Comparison of ENCODE assay signal across 8 mouse cellular contexts in genomic region chr10:59920810-59921681, GRCm38 (mm10). TPM values are rescaled to one million over a fixed set of nuclear protein-coding genes. Genes with fewer than 3 reads are reported as not detected.
DNase-seq lines count a peak whose midpoint lies in the region; ATAC-seq and TF ChIP-seq lines count a peak whose summit lies in the region.

No protein-coding gene starts in this region.

- H3K4me1 ChIP-seq in embryonic facial prominence, embryonic 14.5 days (ENCODE audit: control insufficient read depth, insufficient read depth, low read length): peaks cover 27% of the 10 kb centered on the region
- peaks cover 52% of the 10 kb centered on the region for H3K4me1 ChIP-seq in heart, embryonic 13.5 days
- H3K4me1 ChIP-seq in kidney, embryonic 15.5 days: peaks cover 47% of the 10 kb centered on the region
- H3K4me1 ChIP-seq in liver, embryonic 14.5 days (replicated peaks; ENCODE audit: control insufficient read depth in 2 of 2, insufficient read depth in 2 of 2, low read length in 1 of 2): peaks cover 13 to 26% of the 10 kb centered on the region in 2 experiments

- 2% methylated on average over 31 of the region's 33 CpGs for WGBS in embryonic facial prominence, embryonic 14.5 days
- 5% methylated on average over 33 of the region's 33 CpGs for WGBS in heart, embryonic 13.5 days
- WGBS in kidney, embryonic 15.5 days: 4% methylated on average over 33 of the region's 33 CpGs
- 10% methylated on average over 33 of the region's 33 CpGs for WGBS in liver, embryonic 14.5 days (ENCODE audit: insufficient replicate concordance)

- peak; percentile 68 for ATAC-seq in embryonic facial prominence, embryonic 14.5 days (ENCODE audit: low read depth)
- peak; percentile 73 for ATAC-seq in heart, embryonic 13.5 days (ENCODE audit: extremely low read depth, insufficient number of reproducible peaks, low FRiP score, low TSS enrichment)
- peak; percentile 40 for ATAC-seq in kidney, embryonic 15.5 days (replicated peaks; ENCODE audit: low FRiP score)
- peak; percentile 73 for ATAC-seq in liver, embryonic 14.5 days (ENCODE audit: insufficient read depth)

- TF ChIP-seq EP300 in liver, embryonic 14.5 days (IDR thresholded peaks at IDR 0.05; ENCODE audit: low read depth): no peak

- peak overlapping the region; percentile 42 for H3K4me3 ChIP-seq in embryonic facial prominence, embryonic 14.5 days (ENCODE audit: low read depth, low read length)
- peak overlapping the region; percentile 47 for H3K4me3 ChIP-seq in heart, embryonic 13.5 days
- H3K4me3 ChIP-seq in kidney, embryonic 15.5 days (replicated peaks): peak overlapping the region; percentile 45
- H3K4me3 ChIP-seq in liver, embryonic 14.5 days (ENCODE audit: insufficient read depth in 1 of 2, low read depth in 2 of 2, low read length in 2 of 2): peak overlapping the region; percentile 55 to 60

- H3K9me3 ChIP-seq in embryonic facial prominence, embryonic 14.5 days (ENCODE audit: control insufficient read depth, low read length): no peaks in the 10 kb centered on the region
- no peaks in the 10 kb centered on the region for H3K9me3 ChIP-seq in heart, embryonic 13.5 days
- no peaks in the 10 kb centered on the region for H3K9me3 ChIP-seq in kidney, embryonic 15.5 days (replicated peaks)
- H3K9me3 ChIP-seq in liver, embryonic 14.5 days (ENCODE audit: control insufficient read depth, low read length): no peaks in the 10 kb centered on the region

- H3K36me3 ChIP-seq in embryonic facial prominence, embryonic 14.5 days (ENCODE audit: control insufficient read depth, insufficient read depth, low read length): no peaks in the 10 kb centered on the region
- H3K36me3 ChIP-seq in heart, embryonic 13.5 days: no peaks in the 10 kb centered on the region
- no peaks in the 10 kb centered on the region for H3K36me3 ChIP-seq in kidney, embryonic 15.5 days
- no peaks in the 10 kb centered on the region for H3K36me3 ChIP-seq in liver, embryonic 14.5 days (replicated peaks; ENCODE audit: control insufficient read depth, insufficient read depth, low read depth)

- peak; percentile 67 for TF ChIP-seq CTCF in liver, embryonic 14.5 days (IDR thresholded peaks at IDR 0.05; ENCODE audit: low read depth)

- H3K27me3 ChIP-seq in embryonic facial prominence, embryonic 14.5 days (replicated peaks; ENCODE audit: control insufficient read depth, insufficient read depth, low read length): no peaks in the 10 kb centered on the region
- no peaks in the 10 kb centered on the region for H3K27me3 ChIP-seq in heart, embryonic 13.5 days (replicated peaks)
- no peaks in the 10 kb centered on the region for H3K27me3 ChIP-seq in kidney, embryonic 15.5 days
- H3K27me3 ChIP-seq in liver, embryonic 14.5 days (ENCODE audit: control insufficient read depth, insufficient read depth, low read length): no peaks in the 10 kb centered on the region

- H3K9ac ChIP-seq in embryonic facial prominence, embryonic 14.5 days (ENCODE audit: low read depth, low read length): peak overlapping the region; percentile 62
- H3K9ac ChIP-seq in heart, embryonic 13.5 days: peak overlapping the region; percentile 75
- peak overlapping the region; percentile 24 for H3K9ac ChIP-seq in kidney, embryonic 15.5 days
- H3K9ac ChIP-seq in liver, embryonic 14.5 days (replicated peaks): peak overlapping the region; percentile 15; the same call in 1 of the 2 replicates

- peak; percentile 57 for DNase-seq in CD4-positive, CD25-positive, alpha-beta regulatory T cell, adult 2 months (ENCODE audit: low read depth, low spot score)
- peak; percentile 78 for DNase-seq in adrenal gland, postnatal 25 days
- peak; percentile 94 for DNase-seq in embryonic facial prominence, embryonic 14.5 days (ENCODE audit: low spot score)
- DNase-seq in liver, embryonic 14.5 days (ENCODE audit: low read depth in 3 of 3, low spot score in 3 of 3): peak; percentile 30 to 64 (median 54)
- DNase-seq in natural killer cell, adult 2 months (ENCODE audit: low spot score in 2 of 2): peak; percentile 26 to 51
- DNase-seq in thymus, postnatal 0 days (ENCODE audit: low spot score): peak; percentile 43

- H3K27ac ChIP-seq in embryonic facial prominence, embryonic 14.5 days (replicated peaks; ENCODE audit: low read depth, low read length): peak overlapping the region; percentile 86
- H3K27ac ChIP-seq in heart, embryonic 13.5 days (replicated peaks): peak overlapping the region; percentile 65
- peak overlapping the region; percentile 77 for H3K27ac ChIP-seq in kidney, embryonic 15.5 days
- peak overlapping the region; percentile 4 for H3K27ac ChIP-seq in liver, embryonic 14.5 days

- peak overlapping the region; percentile 85 for H3K4me2 ChIP-seq in embryonic facial prominence, embryonic 14.5 days (ENCODE audit: low read depth, low read length)
- peak overlapping the region; percentile 72 for H3K4me2 ChIP-seq in heart, embryonic 13.5 days
- H3K4me2 ChIP-seq in kidney, embryonic 15.5 days: peak overlapping the region; percentile 83
- peak overlapping the region; percentile 80 for H3K4me2 ChIP-seq in liver, embryonic 14.5 days (ENCODE audit: low read depth)

RNA-seq across cellular contexts. Expression of gene Ddit4, which starts 30.6 kb away (rescaled TPM):
- total RNA-seq in adrenal gland, postnatal 25 days (2021): 35.7 and 57.7 TPM in 2 replicates
- 8.7 and 9.2 TPM in 2 replicates for polyA plus RNA-seq in embryonic facial prominence, embryonic 14.5 days (2014; fragmentation: Nextera tagmentation; extraction: Ambion mirVana)
- 19.7 and 24.5 TPM in 2 replicates for polyA plus RNA-seq in heart, embryonic 13.5 days (2015; fragmentation: Nextera tagmentation; extraction: Ambion mirVana)
- polyA plus RNA-seq in kidney, embryonic 15.5 days (2015; fragmentation: Nextera tagmentation; extraction: Ambion mirVana): 31.0 and 36.3 TPM in 2 replicates
- polyA plus RNA-seq in liver, embryonic 14.5 days (2012; rRNA removed): 2.5 and 3.3 TPM in 2 replicates
- 0.20 and 0.39 TPM in 2 replicates for polyA plus RNA-seq in liver, embryonic 14.5 days (2014; fragmentation: Nextera tagmentation; extraction: Ambion mirVana)
- 50.6 and 54.7 TPM in 2 replicates for polyA plus RNA-seq in thymus, postnatal 0 days (2015; fragmentation: Nextera tagmentation; extraction: Ambion mirVana)

RNA-seq across cellular contexts. Expression of gene Dnajb12, which starts 41.7 kb away (rescaled TPM):
- total RNA-seq in adrenal gland, postnatal 25 days (2021): 65.1 and 69.2 TPM in 2 replicates
- 25.5 and 28.7 TPM in 2 replicates for polyA plus RNA-seq in embryonic facial prominence, embryonic 14.5 days (2014; fragmentation: Nextera tagmentation; extraction: Ambion mirVana)
- 22.9 and 23.7 TPM in 2 replicates for polyA plus RNA-seq in heart, embryonic 13.5 days (2015; fragmentation: Nextera tagmentation; extraction: Ambion mirVana)
- polyA plus RNA-seq in kidney, embryonic 15.5 days (2015; fragmentation: Nextera tagmentation; extraction: Ambion mirVana): 27.1 and 30.2 TPM in 2 replicates
- 9.5 and 12.4 TPM in 2 replicates for polyA plus RNA-seq in liver, embryonic 14.5 days (2012; rRNA removed)
- polyA plus RNA-seq in liver, embryonic 14.5 days (2014; fragmentation: Nextera tagmentation; extraction: Ambion mirVana): 12.0 and 15.6 TPM in 2 replicates
- 13.5 and 14.6 TPM in 2 replicates for polyA plus RNA-seq in thymus, postnatal 0 days (2015; fragmentation: Nextera tagmentation; extraction: Ambion mirVana)

Comparison
In these comparisons a context has a peak if more than half of its experiments do, and no peak if none do; other contexts are left out.
1. Peak in every context shown above with its lines: DNase-seq, ATAC-seq, H3K4me3 ChIP-seq and H3K27ac ChIP-seq.
2. DNase-seq: peak in every context shown above with its lines; median percentile 94 in embryonic facial prominence, embryonic 14.5 days; 78 in adrenal gland, postnatal 25 days; 57 in CD4-positive, CD25-positive, alpha-beta regulatory T cell, adult 2 months; 54 in liver, embryonic 14.5 days; 43 in thymus, postnatal 0 days; 38 in natural killer cell, adult 2 months.
3. H3K27ac ChIP-seq: peak in every context shown above with its lines; median percentile 86 in embryonic facial prominence, embryonic 14.5 days; 77 in kidney, embryonic 15.5 days; 65 in heart, embryonic 13.5 days; 4 in liver, embryonic 14.5 days.
4. H3K9ac ChIP-seq: peak in every context shown above with its lines; median percentile 75 in heart, embryonic 13.5 days; 62 in embryonic facial prominence, embryonic 14.5 days; 24 in kidney, embryonic 15.5 days; 15 in liver, embryonic 14.5 days.